In genomic region chr10:61232858-61233567, GRCm38 (mm10) we compare ENCODE assay signal across 12 mouse cellular contexts. TPM values are rescaled to one million over a fixed set of nuclear protein-coding genes. Genes with fewer than 3 reads are reported as not detected.
DNase-seq lines count a peak whose midpoint lies in the region; ATAC-seq lines count a peak whose summit lies in the region.
"Had no signal": no experiment of that assay in that cellular context is flagged by ENCODE, and none has a peak within 500 bp of the region (broad histone marks: within the 10 kb centered on the region; RNA-seq: fewer than 3 reads in every experiment).

No protein-coding gene starts in this region.

- no peaks in the 10 kb centered on the region for H3K27me3 ChIP-seq in forebrain, embryonic 15.5 days
- H3K27me3 ChIP-seq in forebrain, embryonic 11.5 days (ENCODE audit: control insufficient read depth, insufficient read depth, low read length), result no peaks in the 10 kb centered on the region
- H3K27me3 ChIP-seq in midbrain, embryonic 16.5 days (ENCODE audit: control insufficient read depth, insufficient read depth, low read depth, low read length), result no peaks in the 10 kb centered on the region
- peaks cover 22% of the 10 kb centered on the region; the same call in 1 of the 2 replicates for H3K27me3 ChIP-seq in heart, embryonic 12.5 days (replicated peaks)

- no peak overlapping the region for H3K27ac ChIP-seq in forebrain, embryonic 15.5 days (replicated peaks)
- no peak overlapping the region for H3K27ac ChIP-seq in forebrain, embryonic 11.5 days (ENCODE audit: low read depth, low read length)
- H3K27ac ChIP-seq in midbrain, embryonic 16.5 days (ENCODE audit: low read length), result no peak overlapping the region
- no peak overlapping the region for H3K27ac ChIP-seq in heart, embryonic 12.5 days (ENCODE audit: poor library complexity, severe bottlenecking)

- H3K4me1 ChIP-seq in forebrain, embryonic 15.5 days, result no peaks in the 10 kb centered on the region
- H3K4me1 ChIP-seq in forebrain, embryonic 11.5 days (replicated peaks; ENCODE audit: control insufficient read depth, insufficient read depth, low read length), result no peaks in the 10 kb centered on the region
- H3K4me1 ChIP-seq in midbrain, embryonic 16.5 days (ENCODE audit: control insufficient read depth, insufficient read depth, low read length), result no peaks in the 10 kb centered on the region; the same call in 1 of the 2 replicates
- no peaks in the 10 kb centered on the region for H3K4me1 ChIP-seq in heart, embryonic 12.5 days (replicated peaks)
- H3K4me1 ChIP-seq: megakaryocyte, embryonic 14.5 days had no signal

- ATAC-seq in forebrain, embryonic 15.5 days (replicated peaks), result peak; percentile 57; the same call in 1 of the 2 replicates
- ATAC-seq in forebrain, embryonic 11.5 days (replicated peaks; ENCODE audit: low FRiP score), result no peak
- ATAC-seq in midbrain, embryonic 16.5 days, result peak; percentile 66
- ATAC-seq in heart, embryonic 12.5 days (ENCODE audit: insufficient number of reproducible peaks, low FRiP score), result no peak

- H3K9me3 ChIP-seq in forebrain, embryonic 15.5 days, result no peaks in the 10 kb centered on the region
- H3K9me3 ChIP-seq in forebrain, embryonic 11.5 days (ENCODE audit: control insufficient read depth, low read length), result no peaks in the 10 kb centered on the region
- no peaks in the 10 kb centered on the region for H3K9me3 ChIP-seq in midbrain, embryonic 16.5 days (replicated peaks; ENCODE audit: control insufficient read depth, low read length, poor library complexity, severe bottlenecking)
- H3K9me3 ChIP-seq in heart, embryonic 12.5 days (replicated peaks), result no peaks in the 10 kb centered on the region

- 24% methylated on average over 7 of the region's 7 CpGs for WGBS in forebrain, embryonic 15.5 days
- 31% methylated on average over 7 of the region's 7 CpGs for WGBS in forebrain, embryonic 11.5 days
- 16% methylated on average over 6 of the region's 7 CpGs for WGBS in midbrain, embryonic 16.5 days
- 45% methylated on average over 7 of the region's 7 CpGs for WGBS in heart, embryonic 12.5 days

- DNase-seq in forebrain, embryonic 11.5 days (ENCODE audit: low spot score), result no peak
- peak; percentile 86 for DNase-seq in CD4-positive helper T cell, adult 2 months (ENCODE audit: low read depth, low spot score)
- DNase-seq in fibroblast of lung, adult 2 months (ENCODE audit: low read depth), result peak; percentile 23
- DNase-seq in testis, postnatal 14 days (ENCODE audit: low spot score), result no peak
- DNase-seq in heart, postnatal 4 days, result no peak
- DNase-seq: cerebellum, postnatal 25 days; kidney, adult 11 months; right cerebral cortex, adult 18-20 months had no signal

- H3K36me3 ChIP-seq in forebrain, embryonic 15.5 days, result no peaks in the 10 kb centered on the region
- no peaks in the 10 kb centered on the region for H3K36me3 ChIP-seq in forebrain, embryonic 11.5 days (ENCODE audit: control insufficient read depth, insufficient read depth, low read length)
- H3K36me3 ChIP-seq in midbrain, embryonic 16.5 days (ENCODE audit: control insufficient read depth, insufficient read depth, low read length), result no peaks in the 10 kb centered on the region
- no peaks in the 10 kb centered on the region for H3K36me3 ChIP-seq in heart, embryonic 12.5 days

- H3K4me3 ChIP-seq in forebrain, embryonic 15.5 days, result no peak overlapping the region
- no peak overlapping the region for H3K4me3 ChIP-seq in forebrain, embryonic 11.5 days (ENCODE audit: low read depth, low read length)
- H3K4me3 ChIP-seq in midbrain, embryonic 16.5 days (ENCODE audit: low read depth, low read length), result no peak overlapping the region
- H3K4me3 ChIP-seq in heart, embryonic 12.5 days, result no peak overlapping the region
- H3K4me3 ChIP-seq: megakaryocyte, embryonic 14.5 days had no signal

- no peak overlapping the region for H3K4me2 ChIP-seq in forebrain, embryonic 15.5 days (replicated peaks)
- no peak overlapping the region for H3K4me2 ChIP-seq in forebrain, embryonic 11.5 days (ENCODE audit: low read depth, low read length, severe bottlenecking)
- H3K4me2 ChIP-seq in midbrain, embryonic 16.5 days (ENCODE audit: low read length), result no peak overlapping the region
- no peak overlapping the region for H3K4me2 ChIP-seq in heart, embryonic 12.5 days

- H3K9ac ChIP-seq in forebrain, embryonic 15.5 days (replicated peaks), result no peak overlapping the region
- no peak overlapping the region for H3K9ac ChIP-seq in forebrain, embryonic 11.5 days (ENCODE audit: low read length)
- no peak overlapping the region for H3K9ac ChIP-seq in midbrain, embryonic 16.5 days (ENCODE audit: low read depth, low read length)
- H3K9ac ChIP-seq in heart, embryonic 12.5 days, result no peak overlapping the region

RNA-seq across cellular contexts. Expression of gene Adamts14, which starts 40.2 kb away (rescaled TPM):
- 0.13 and 0.20 TPM in 2 replicates for polyA plus RNA-seq in forebrain, embryonic 15.5 days (2015; fragmentation: Nextera tagmentation; extraction: Ambion mirVana)
- polyA plus RNA-seq in forebrain, embryonic 11.5 days (2014; fragmentation: Nextera tagmentation; extraction: Ambion mirVana), result 0.56 and 0.60 TPM in 2 replicates
- polyA plus RNA-seq in midbrain, embryonic 16.5 days (2015; fragmentation: Nextera tagmentation; extraction: Ambion mirVana), result 0.24 and 0.29 TPM in 2 replicates
- polyA plus RNA-seq in heart, embryonic 12.5 days (2016; fragmentation: Nextera tagmentation; extraction: Ambion mirVana), result 1.1 and 1.2 TPM in 2 replicates
- 1 to 10 TPM; 6.9 to 7.5 TPM for total RNA-seq in heart, postnatal 4 days (2021)

Comparison
In these comparisons a context has a peak if more than half of its experiments do, and no peak if none do; other contexts are left out.
1. ATAC-seq: peak in forebrain, embryonic 15.5 days (single experiment) and midbrain, embryonic 16.5 days (single experiment); none in forebrain, embryonic 11.5 days (single experiment) and heart, embryonic 12.5 days (single experiment).
2. DNase-seq: peak in CD4-positive helper T cell, adult 2 months (single experiment) and fibroblast of lung, adult 2 months (single experiment); none in forebrain, embryonic 11.5 days (single experiment), testis, postnatal 14 days (single experiment) and heart, postnatal 4 days (single experiment).